Mouse (Mus musculus) adrenal gland, postnatal 14 days (tissue): Measurements from ENCODE around the gene Tulp3. TPM values are rescaled to one million over a fixed set of nuclear protein-coding genes. Genes with fewer than 3 reads are reported as not detected.

Experiments
- DNase-seq: peaks from one replicate; pipeline ENCODE4 v3.0.0; 2021; ENCODE audit warnings: mixed read lengths
- total RNA-seq: library from RNA; stranded (reverse); gene quantifications from 2 replicates; pipeline ENCODE4 v1.2.3, GENCODE M21; 2021

Gene Tulp3
- total RNA-seq, 1 experiment from 2014 or later = 28.9 TPM

DNA sequence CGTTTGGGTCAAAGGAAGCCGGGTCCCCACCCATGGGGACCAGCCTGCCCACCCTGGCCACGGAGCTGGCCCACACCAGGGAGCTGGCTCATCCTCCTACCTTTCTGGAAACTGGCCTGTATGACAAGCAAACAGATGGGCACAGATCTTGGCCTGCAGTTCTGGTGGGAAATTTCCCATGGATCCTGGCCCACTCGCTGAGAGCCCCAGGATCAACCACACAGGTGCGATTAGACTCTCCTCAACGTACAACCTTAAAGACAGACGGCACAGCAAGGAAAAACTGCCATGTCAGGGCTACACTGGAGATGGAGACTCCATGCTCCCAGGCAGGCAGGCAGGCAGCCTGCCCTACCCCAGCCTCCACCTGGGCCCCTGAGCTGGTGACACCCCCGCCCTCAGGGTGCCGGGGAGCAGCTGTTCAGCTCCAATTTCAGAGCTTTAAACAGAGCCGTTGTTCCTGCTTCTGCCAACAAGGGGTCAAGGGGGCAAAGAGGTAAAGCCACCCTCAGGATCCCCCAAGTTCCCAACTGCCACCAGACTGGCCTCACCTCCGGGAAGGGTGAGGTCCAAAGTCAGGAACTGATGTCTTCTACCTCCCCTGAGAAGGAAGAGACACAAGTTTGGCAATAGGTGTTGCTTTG, 58.8 kb downstream of the Tulp3 start:
- no peak for DNase-seq

GRCm38 (mm10) chr6:128295876-128296749, 59.5 kb downstream of the Tulp3 start:
- DNase-seq = peak; percentile 72

- DNase-seq = no peak
Observed at GRCm38 (mm10) chr6:128291284-128291683, 64.4 kb downstream of the Tulp3 start.

GRCm38 (mm10) chr6:128288681-128289080, 67.0 kb downstream of the Tulp3 start:
- no peak for DNase-seq

GRCm38 (mm10) chr6:128285792-128286430, 69.7 kb downstream of the Tulp3 start:
- DNase-seq = peak; percentile 87

- DNase-seq = no peak
Observed at GRCm38 (mm10) chr6:128282126-128282525, 73.5 kb downstream of the Tulp3 start.

DNA sequence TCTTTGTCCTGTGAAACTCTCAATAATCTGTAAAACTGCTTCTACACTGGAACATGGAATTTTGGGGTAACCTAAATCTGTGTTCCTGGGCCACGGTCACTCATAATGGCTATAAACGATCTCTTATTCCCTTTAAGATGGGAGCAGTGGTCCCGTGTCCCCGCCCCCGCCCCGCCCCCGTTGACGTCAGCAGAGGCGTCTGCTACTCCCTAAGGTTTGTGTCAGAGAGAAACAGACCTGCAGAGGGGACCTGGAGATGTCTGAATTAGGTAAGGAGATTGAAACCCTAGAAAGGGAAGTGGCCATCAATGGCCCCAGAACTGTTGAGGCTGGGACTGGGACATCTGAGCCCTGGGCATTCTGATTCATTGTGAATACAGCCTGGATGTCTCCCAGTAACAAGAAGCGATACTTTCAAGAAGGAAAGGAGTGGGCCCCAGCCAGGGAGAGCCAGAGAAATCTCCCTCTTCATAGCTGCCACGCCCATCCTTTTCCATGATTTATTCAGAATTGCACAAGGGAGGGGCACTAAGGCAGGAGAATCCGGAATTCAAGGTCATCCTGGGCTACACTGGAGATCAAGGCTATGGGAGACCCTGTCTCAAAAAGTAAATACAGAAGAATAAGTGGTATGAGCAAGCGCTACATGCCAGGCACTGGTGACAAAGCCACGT, 75.0 kb downstream of the Tulp3 start:
- no peak for DNase-seq

DNA sequence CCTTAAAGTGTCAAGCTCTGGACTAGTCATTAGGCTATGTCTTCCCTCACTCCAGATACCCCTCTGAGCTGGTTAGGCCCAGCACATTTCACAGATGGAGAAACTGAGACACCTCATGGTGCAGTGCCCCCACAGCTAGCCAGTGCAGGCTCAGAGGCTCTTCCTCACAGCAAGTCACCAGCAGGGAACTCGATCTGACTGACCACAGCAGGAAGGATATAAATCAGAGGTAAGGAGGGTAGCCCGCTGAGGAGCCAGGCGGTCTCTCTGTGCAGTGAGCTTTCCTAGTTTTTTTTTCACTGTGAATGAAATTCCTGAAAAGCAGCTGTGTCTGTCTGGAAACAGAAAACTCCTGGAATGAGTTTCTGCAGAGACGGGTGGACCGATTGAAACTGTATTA, 76.0 kb downstream of the Tulp3 start:
- no peak for DNase-seq

- no peak for DNase-seq
Observed at GRCm38 (mm10) chr6:128279099-128279498, 76.6 kb downstream of the Tulp3 start.

DNA sequence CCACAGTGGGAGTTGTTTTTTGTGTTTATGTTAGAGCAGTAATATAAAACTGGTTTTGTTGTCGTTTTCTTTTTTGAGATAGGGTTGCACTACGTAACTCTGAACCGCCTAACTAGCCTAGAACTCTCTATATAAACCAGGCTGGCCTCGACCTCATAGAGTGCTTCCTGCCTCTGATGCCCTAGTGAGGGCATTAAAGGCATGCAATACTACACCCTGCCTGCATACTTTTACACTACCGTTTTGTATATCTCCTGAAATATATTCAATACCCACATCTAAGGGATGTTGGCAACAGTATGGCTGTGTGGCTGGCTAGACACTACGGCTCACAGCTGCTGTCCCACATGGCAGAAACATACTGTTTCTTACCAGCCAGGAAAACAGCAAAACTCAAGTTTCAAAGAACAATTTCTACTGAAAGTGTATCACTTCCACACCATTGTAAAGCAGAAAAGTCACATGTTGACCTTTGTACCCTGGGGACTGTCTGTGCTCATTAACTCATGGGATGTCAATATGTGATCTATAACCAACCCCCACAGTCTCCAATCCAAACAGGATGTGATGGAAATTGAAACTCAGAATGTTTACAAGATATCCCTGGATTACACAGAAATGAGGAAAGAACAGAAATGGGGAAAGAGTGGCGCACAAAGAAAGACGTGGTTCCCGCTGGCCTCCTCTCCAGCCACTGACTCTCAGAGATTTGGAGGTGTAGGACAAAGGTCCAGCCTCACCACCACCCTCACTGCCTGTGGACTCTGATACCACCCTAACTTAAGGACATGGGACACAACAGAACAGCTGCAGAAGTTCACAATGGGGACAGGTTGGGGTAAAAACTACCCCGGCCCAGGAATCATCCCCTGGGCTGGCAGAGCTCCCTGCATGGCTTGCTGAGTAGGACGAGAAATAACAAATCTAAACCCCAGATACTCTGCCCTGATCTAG, 78.2 kb downstream of the Tulp3 start:
- DNase-seq = no peak

- DNase-seq = no peak
Observed at GRCm38 (mm10) chr6:128276349-128276748, 79.3 kb downstream of the Tulp3 start.

DNA sequence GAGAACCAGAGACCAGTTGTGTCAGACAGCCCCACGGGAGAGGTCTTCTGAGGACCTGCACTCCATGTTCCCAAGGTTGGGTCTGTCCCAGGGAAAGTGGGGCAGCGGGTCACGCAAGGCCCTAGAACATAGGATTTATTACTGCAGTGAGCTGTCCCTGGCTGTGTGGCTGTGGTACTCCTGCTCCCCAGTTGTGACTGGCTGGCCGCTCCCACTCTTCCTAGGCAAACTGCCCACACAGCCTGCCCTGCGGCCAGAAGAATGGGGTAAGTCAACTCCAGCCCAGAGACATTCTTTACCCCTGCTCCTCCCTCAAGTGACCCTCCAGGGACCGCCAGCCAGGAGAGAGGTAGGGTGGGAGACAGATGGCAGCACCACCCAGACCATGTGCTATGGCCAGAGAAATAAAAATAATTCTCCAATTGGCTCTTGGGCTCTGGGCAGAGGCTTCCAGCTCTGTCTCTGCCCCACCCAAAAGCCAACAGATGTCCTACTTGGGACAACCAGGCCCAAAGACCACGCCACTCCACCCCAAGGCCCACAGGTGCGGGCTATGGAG, 80.1 kb downstream of the Tulp3 start:
- DNase-seq = peak; percentile 80

GRCm38 (mm10) chr6:128273507-128273906, 82.1 kb downstream of the Tulp3 start:
- DNase-seq = no peak

DNA sequence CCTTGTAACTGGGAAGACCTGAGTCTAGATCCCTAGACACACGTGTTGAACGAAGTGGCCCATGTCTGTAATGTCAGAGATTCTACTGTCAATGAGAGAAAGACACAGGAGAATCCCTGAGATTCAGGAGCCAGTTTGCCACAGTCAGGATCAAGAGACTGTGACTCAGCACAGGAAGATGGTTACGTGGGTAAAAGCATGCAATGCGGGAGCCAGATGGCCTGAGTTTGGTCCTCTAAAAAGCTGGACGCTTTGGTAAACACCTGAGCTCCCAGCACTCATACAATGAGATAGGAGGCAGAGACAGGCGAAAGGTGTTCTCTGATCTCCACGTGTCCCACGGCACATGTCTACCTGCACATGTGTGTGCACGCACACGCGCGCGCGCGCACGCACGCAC, 82.9 kb downstream of the Tulp3 start:
- no peak for DNase-seq

Other genes with a start within 250 kb of the Tulp3 start
- 53.9 and 59.0 TPM in 2 replicates for gene Tspan9, start 212.3 kb downstream of the Tulp3 start, total RNA-seq
- gene Tead4, start 55.0 kb downstream of the Tulp3 start, total RNA-seq = 4.7 and 5.4 TPM in 2 replicates
- 23.7 and 25.6 TPM in 2 replicates for gene Rhno1, start 7.1 kb upstream of the Tulp3 start, total RNA-seq
- gene Foxm1, start 7.1 kb upstream of the Tulp3 start, total RNA-seq = 15.0 and 16.7 TPM in 2 replicates
- not detected in 2 replicates for gene Tex52, start 19.6 kb upstream of the Tulp3 start, total RNA-seq
- not detected in 2 replicates for gene Gm44596, start 19.7 kb upstream of the Tulp3 start, total RNA-seq
- gene Nrip2, start 43.4 kb upstream of the Tulp3 start, total RNA-seq = 2.7 and 2.9 TPM in 2 replicates
- gene Itfg2, start 69.1 kb upstream of the Tulp3 start, total RNA-seq = 21.6 and 35.8 TPM in 2 replicates
- gene Fkbp4, start 82.8 kb upstream of the Tulp3 start, total RNA-seq = 198 and 230 TPM in 2 replicates
- 21.9 and 306 TPM in 2 replicates for gene Pzp, start 170.9 kb upstream of the Tulp3 start, total RNA-seq
- 2.3 TPM in 1 of 2 replicates, not detected in the other for gene A2ml1, start 225.8 kb upstream of the Tulp3 start, total RNA-seq